Mouse (Mus musculus): Measurements from ENCODE around the gene Cpa4. TPM values are rescaled to one million over a fixed set of nuclear protein-coding genes. Genes with fewer than 3 reads are reported as not detected.

The Cpa4 gene
- total and polyA plus RNA-seq, 3 experiments = not detected

DNA sequence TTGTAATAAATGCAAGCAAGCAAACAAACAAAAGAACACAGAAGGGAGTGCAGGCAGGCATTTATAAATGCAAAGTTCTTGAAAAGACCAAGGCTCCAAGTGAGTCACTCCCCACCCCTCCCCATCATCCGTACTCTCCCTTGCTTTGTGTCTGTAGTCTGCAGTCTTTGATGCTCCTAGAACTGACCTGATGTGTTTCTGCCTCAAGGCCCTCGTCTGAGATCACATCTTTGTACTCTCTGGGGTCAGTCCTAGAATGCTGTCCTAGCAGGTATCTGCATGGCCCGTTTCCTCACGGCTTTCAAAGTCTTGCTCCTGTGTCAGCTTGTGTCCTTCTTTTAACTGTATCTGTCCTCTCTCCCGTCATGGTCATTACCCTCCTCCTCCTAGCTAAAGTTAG, 51.4 kb downstream of the Cpa4 start:
- Histone ChIP-seq H3K4me2 (ENCODE audit: insufficient read depth, low read depth, poor library complexity, severe bottlenecking) (no peak overlapping the region), H3K79me2 (replicated peaks; ENCODE audit: control insufficient read depth, extremely low read depth, insufficient read depth, poor library complexity, severe bottlenecking) (no peaks in the 10 kb centered on the region), H3K4me1 (ENCODE audit: control insufficient read depth in 1 of 2, insufficient read depth in 2 of 2) (peaks cover 3% of the 10 kb centered on the region in 2 experiments; a peak in 2 of 4 replicates), H3K4me3 (replicated peaks in 1 of 3; ENCODE audit: low read depth in 2 of 3, low read length in 2 of 3, poor library complexity in 1 of 3) (no peak overlapping the region), H3K9ac (ENCODE audit: insufficient read depth, low read depth) (no peak overlapping the region), H3K9me3 (replicated peaks; ENCODE audit: low read length) (no peaks in the 10 kb centered on the region), H3K27ac (ENCODE audit: insufficient read depth, low read depth) (no peak overlapping the region), H3K27me3 (replicated peaks) (no peaks in the 10 kb centered on the region), H3K36me3 (replicated peaks in 1 of 2; ENCODE audit: control insufficient read depth in 1 of 2, insufficient read depth in 1 of 2, low read length in 1 of 2) (no peaks in the 10 kb centered on the region)
- TF ChIP-seq ZKSCAN1 (IDR thresholded peaks at IDR 0.05; ENCODE audit: borderline replicate concordance, low read depth, low read length) = no peak
- no peak for TF ChIP-seq TCF12 (IDR thresholded peaks at IDR 0.05; ENCODE audit: low read depth, low read length)
- no peak for TF ChIP-seq EP300 (IDR thresholded peaks at IDR 0.05; ENCODE audit: low read length)
- no peak for TF ChIP-seq POLR2AphosphoS2 (IDR thresholded peaks at IDR 0.05; ENCODE audit: low read depth, low read length)
- TF ChIP-seq MAX (IDR thresholded peaks at IDR 0.05; ENCODE audit: low read length) = no peak
- no peak for TF ChIP-seq CTCF (conservative IDR thresholded peaks at IDR 0.05 in 1 of 2, IDR thresholded peaks at IDR 0.05 in 1 of 2; ENCODE audit: low read depth in 2 of 2, low read length in 2 of 2)
- no peak for TF ChIP-seq SIN3A (IDR thresholded peaks at IDR 0.05; ENCODE audit: low read length)
- no peak for TF ChIP-seq USF1 (IDR thresholded peaks at IDR 0.05; ENCODE audit: low read depth, low read length)
- no peak for TF ChIP-seq ELF1 (IDR thresholded peaks at IDR 0.05; ENCODE audit: low read depth, low read length)
- TF ChIP-seq RCOR1 (conservative IDR thresholded peaks at IDR 0.05; ENCODE audit: low read depth, low read length) = no peak
- TF ChIP-seq BHLHE40 (IDR thresholded peaks at IDR 0.05; ENCODE audit: low read depth, low read length) = no peak
- TF ChIP-seq USF2 (conservative IDR thresholded peaks at IDR 0.05; ENCODE audit: low read depth, low read length) = no peak
- TF ChIP-seq NELFE (IDR thresholded peaks at IDR 0.05; ENCODE audit: low read depth, low read length) = no peak
- no peak for TF ChIP-seq JUN (IDR thresholded peaks at IDR 0.05; ENCODE audit: insufficient read depth, low read depth, low read length)
- no peak for TF ChIP-seq SMC3 (IDR thresholded peaks at IDR 0.05; ENCODE audit: low read depth, low read length)
- TF ChIP-seq ETS1 (conservative IDR thresholded peaks at IDR 0.05; ENCODE audit: low read depth, low read length) = no peak
- TF ChIP-seq UBTF (IDR thresholded peaks at IDR 0.05; ENCODE audit: low read depth, low read length) = no peak
- no peak for DNase-seq (ENCODE audit: extremely low read depth)
- dilution Hi-C loops (cut with MboI; ENCODE audit: extremely low pct_ligation_motif_present, extremely low pct_unique_long_range_greater_than_20kb, low sequenced_read_pairs) (no loop called here), in situ Hi-C loops (cut with MboI; ENCODE audit: low pct_ligation_motif_present, low pct_unique_long_range_greater_than_20kb, low sequenced_read_pairs) (no loop called here)

DNA sequence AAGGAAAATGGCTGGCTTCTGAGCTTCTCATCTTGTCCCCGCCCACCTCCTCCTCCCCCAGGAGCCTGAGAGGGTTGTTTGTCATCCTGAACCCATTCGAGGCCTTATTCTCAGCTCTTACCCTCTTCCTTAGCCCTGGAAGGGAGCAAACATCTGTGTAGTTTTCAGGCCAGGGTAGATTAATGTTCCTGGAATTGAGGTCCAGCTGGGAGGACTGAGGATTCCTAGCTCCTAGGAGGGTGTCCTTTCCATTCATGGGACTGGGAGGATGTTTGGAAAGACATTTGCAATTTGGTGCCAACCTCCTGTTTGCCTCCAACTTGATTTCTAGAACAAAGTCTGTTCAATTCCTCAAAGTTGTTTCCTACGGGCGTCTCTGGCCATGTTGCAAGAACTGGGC, 52.4 kb downstream of the Cpa4 start:
- Histone ChIP-seq H3K79me2 (replicated peaks; ENCODE audit: control insufficient read depth, extremely low read depth, insufficient read depth, poor library complexity, severe bottlenecking) (no peaks in the 10 kb centered on the region), H3K4me3 (replicated peaks in 1 of 3; ENCODE audit: low read depth in 2 of 3, low read length in 2 of 3, poor library complexity in 1 of 3) (no peak overlapping the region), H3K36me3 (replicated peaks in 1 of 2; ENCODE audit: control insufficient read depth in 1 of 2, insufficient read depth in 1 of 2, low read length in 1 of 2) (no peaks in the 10 kb centered on the region), H3K27me3 (replicated peaks) (no peaks in the 10 kb centered on the region), H3K9me3 (replicated peaks; ENCODE audit: low read length) (no peaks in the 10 kb centered on the region), H3K4me2 (ENCODE audit: insufficient read depth, low read depth, poor library complexity, severe bottlenecking) (no peak overlapping the region), H3K4me1 (ENCODE audit: control insufficient read depth in 1 of 2, insufficient read depth in 2 of 2) (peaks cover 3% of the 10 kb centered on the region in 2 experiments; a peak in 2 of 4 replicates), H3K27ac (ENCODE audit: insufficient read depth, low read depth) (no peak overlapping the region), H3K9ac (ENCODE audit: insufficient read depth, low read depth) (no peak overlapping the region)
- no peak for TF ChIP-seq PAX5 (IDR thresholded peaks at IDR 0.05; ENCODE audit: low read length)
- dilution Hi-C loops (cut with MboI; ENCODE audit: extremely low pct_ligation_motif_present, extremely low pct_unique_long_range_greater_than_20kb, low sequenced_read_pairs) (no loop called here), in situ Hi-C loops (cut with MboI; ENCODE audit: low pct_ligation_motif_present, low pct_unique_long_range_greater_than_20kb, low sequenced_read_pairs) (no loop called here)
- DNase-seq (ENCODE audit: extremely low read depth) = no peak
